Mouse (Mus musculus): ENCODE measurements around the gene Pitx3.

DNA sequence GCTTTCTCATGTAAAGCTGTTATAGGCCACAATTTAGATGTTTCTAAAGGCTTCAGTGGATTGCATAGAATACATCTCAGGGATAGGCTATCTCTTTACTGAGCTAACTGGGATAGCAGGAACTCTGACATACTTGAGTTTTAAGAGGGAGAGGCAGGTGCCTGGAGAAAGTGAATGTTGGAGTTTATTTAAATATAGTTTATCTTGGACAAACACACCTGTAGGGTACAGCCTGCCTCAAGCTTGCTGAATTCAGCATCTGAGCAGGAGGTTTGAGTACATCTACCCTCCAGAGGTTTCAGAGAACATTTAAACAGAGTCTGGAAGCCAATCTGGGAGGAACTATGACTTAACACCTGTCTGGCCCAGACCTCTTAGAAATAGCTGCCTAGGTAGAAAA is 27.0 kb upstream of the Pitx3 start:
- TF ChIP-seq CTCF (IDR thresholded peaks at IDR 0.05; ENCODE audit: low read depth) (no peak), EP300 (optimal IDR thresholded peaks at IDR 0.05) (no peak)

Data from stomach, postnatal 0 days (tissue).